Mouse (Mus musculus) gastrocnemius, postnatal 10 days (tissue): Measurements from ENCODE around the gene Foxj1. TPM values are rescaled to one million over a fixed set of nuclear protein-coding genes. Genes with fewer than 3 reads are reported as not detected.

Experiments
- DNase-seq: peaks from one replicate; pipeline ENCODE4 v3.0.0; 2021; ENCODE audit warnings: mixed read lengths
- total RNA-seq, 2 experiments: library from RNA; stranded (reverse); gene quantifications; 2 replicates each; pipeline ENCODE4 v1.2.3; 2021

The Foxj1 gene
- total RNA-seq, 2 experiments from 2014 or later = 0.14 to 0.29 TPM

GRCm38 (mm10) chr11:116305423-116305822 is 29.8 kb downstream of the Foxj1 start:
- DNase-seq = no peak

GRCm38 (mm10) chr11:116298621-116299020 is 36.6 kb downstream of the Foxj1 start:
- DNase-seq = no peak

- DNase-seq = no peak
Observed at GRCm38 (mm10) chr11:116298221-116298620, 37.0 kb downstream of the Foxj1 start.

- DNase-seq = no peak
Observed at GRCm38 (mm10) chr11:116297017-116297416, 38.2 kb downstream of the Foxj1 start.

- DNase-seq = no peak
Observed at GRCm38 (mm10) chr11:116296191-116296734, 38.9 kb downstream of the Foxj1 start.

DNA sequence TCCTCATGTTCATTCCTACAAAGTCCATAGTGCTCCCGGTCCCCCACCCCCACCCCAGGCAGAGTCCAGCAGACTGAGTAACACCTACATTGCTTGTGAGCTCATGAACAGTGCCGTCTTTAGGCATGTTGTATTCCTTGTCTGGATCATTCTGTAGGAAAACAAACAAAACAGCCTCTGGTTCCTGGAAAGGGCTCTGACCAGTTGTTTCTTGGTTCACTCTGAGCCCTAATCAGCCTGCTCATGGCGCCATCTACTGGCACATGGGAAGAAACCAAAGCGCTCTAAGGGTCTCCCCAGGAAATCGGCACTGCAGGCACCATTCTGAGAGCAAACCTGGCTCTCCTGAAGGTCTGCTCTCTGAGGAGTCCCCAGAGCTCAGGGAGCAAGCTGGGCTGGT is 40.9 kb downstream of the Foxj1 start:
- DNase-seq = peak; percentile 66

DNA sequence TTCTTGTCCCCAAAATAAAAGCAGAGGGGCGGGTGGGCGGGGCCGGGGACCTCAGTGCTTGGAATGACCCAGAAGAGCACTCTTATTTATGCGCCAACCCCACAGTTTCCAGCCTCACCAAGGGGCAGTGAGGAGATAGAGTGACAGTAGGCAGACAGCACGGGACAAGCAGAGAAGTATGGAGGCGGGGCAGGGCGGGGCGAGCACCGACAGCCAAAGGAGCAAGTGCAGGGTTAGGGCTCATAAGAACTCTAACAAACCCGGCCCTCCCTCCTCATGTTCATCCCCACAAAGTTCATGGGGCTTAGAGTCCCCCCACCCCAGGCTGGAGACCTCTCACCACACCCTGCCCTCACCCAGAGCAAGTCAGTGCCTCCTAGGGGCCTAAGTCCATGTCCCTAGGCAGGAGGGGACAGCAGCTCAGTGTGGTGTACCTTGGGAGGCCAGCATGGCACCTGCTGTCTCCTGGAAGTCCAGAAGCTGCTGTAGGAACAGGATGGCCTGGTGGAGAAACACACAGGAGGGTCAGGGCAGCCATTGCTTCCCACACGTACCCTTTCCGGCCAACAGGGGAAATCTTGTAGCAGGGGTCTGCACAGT is 41.6 kb downstream of the Foxj1 start:
- DNase-seq = no peak

DNA sequence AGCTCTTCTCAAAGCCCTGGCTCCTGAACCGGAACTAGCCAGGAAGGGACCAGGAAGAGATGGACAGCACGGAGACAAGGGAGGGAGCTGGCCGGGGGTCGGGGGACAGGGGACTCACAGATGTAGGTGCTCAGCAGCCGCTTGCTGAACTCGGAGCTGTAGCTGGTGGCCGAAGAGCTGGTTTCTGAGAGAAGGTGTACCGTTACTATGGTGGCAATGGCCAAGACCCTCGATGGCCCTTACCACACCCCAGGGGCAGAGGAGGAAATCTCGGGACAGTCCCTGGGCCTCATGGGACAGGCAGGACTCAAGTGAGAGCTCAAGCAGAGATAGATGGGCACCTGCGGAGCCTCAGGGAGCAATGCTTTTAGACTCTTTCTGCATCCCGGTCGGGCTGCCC is 42.8 kb downstream of the Foxj1 start:
- no peak for DNase-seq

DNA sequence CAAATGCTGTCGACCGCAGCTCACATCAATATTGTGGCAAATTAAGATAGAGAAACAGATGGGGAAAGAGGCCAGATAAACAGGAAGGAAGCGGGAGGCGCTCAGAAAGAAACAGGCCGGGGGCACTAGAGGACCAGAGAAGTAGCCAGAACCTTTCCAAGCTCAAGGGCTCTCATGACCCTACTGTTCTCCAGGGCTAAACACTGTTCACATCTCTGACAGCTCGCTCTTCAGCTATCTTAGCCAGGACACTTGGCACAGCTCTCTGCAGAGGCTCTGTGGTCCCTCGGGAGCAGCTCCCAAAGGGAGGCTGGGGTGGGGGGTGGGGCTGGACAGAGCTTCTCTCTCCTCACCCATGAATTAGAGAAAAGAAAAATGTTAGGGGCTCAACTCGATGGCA is 44.6 kb downstream of the Foxj1 start:
- DNase-seq = no peak

- DNase-seq = peak; percentile 41
Observed at GRCm38 (mm10) chr11:116287351-116287750, 47.8 kb downstream of the Foxj1 start.

- DNase-seq = peak; percentile 59
Observed at GRCm38 (mm10) chr11:116285770-116286191, 49.4 kb downstream of the Foxj1 start.

DNA sequence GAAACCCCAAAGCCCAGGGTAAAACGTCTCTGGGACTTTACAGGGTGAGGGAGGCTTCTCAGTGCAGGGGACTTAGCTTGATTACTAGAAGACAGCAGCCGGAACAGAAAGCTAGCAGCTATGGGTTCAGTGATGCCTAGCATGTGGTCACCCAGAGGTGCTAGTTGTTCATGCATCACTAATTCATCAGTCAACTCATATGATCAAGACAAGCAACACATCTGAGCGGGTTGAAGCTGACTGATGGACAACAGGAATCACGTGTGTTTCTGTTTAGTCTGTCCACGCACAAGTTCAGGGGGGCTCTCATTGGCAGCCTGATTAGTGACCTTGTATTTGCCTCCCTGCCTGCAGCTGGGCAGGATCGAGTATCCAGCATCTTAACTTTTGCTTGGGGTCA is 51.2 kb downstream of the Foxj1 start:
- DNase-seq = no peak

DNA sequence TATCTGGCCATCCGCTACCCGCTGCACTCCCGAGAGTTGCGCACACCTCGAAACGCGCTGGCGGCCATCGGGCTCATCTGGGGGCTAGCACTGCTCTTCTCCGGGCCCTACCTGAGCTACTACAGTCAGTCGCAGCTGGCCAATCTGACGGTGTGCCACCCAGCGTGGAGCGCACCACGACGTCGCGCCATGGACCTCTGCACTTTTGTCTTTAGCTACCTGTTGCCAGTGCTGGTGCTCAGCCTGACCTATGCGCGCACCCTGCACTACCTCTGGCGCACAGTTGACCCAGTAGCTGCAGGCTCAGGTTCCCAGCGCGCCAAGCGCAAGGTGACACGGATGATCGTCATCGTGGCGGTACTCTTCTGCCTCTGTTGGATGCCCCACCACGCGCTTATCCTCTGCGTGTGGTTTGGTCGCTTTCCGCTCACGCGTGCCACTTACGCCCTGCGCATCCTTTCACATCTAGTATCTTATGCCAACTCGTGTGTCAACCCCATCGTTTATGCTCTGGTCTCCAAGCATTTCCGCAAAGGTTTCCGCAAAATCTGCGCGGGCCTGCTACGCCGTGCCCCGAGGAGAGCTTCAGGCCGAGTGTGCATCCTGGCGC is 52.2 kb downstream of the Foxj1 start:
- no peak for DNase-seq

- no peak for DNase-seq
Observed at GRCm38 (mm10) chr11:116282089-116282488, 53.1 kb downstream of the Foxj1 start.

DNA sequence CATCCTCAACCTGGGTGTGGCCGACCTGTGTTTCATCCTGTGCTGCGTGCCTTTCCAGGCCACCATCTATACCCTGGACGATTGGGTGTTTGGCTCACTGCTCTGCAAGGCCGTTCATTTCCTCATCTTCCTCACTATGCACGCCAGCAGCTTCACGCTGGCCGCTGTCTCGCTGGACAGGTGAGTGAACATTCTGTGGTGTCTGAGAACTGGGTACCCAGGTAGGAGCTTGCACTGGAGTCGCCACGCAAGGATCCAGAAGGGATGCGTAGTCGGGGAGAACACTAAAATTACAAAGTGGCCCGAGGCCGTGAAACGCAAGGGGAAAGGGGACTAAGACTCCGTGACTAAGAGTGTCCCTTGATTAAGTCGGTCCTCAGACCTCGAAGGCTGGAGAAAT is 53.5 kb downstream of the Foxj1 start:
- no peak for DNase-seq

- no peak for DNase-seq
Observed at GRCm38 (mm10) chr11:116280751-116281663, 54.2 kb downstream of the Foxj1 start, which contains the start of gene Galr2. Gene Galr2 (plus strand): TSS chr11:116280939.

Other genes with a start within 250 kb of the Foxj1 start
- gene Wbp2, start 248.4 kb downstream of the Foxj1 start, total RNA-seq = 10 to 100 TPM; 64.8 to 66.8 TPM
- gene Trim47, start 208.2 kb downstream of the Foxj1 start, total RNA-seq = 10 to 100 TPM; 21.9 to 31.7 TPM
- gene Trim65, start 204.3 kb downstream of the Foxj1 start, total RNA-seq = 1 to 10 TPM; 3.3 to 3.6 TPM
- gene Mrpl38, start 196.5 kb downstream of the Foxj1 start, total RNA-seq = 10 to 100 TPM; 40.8 to 46.2 TPM
- 10 to 100 TPM; 13.8 to 18.2 TPM for gene Fbf1, start 167.2 kb downstream of the Foxj1 start, total RNA-seq
- gene Ten1, start 136.5 kb downstream of the Foxj1 start, total RNA-seq = 10 to 100 TPM; 28.5 to 31.3 TPM
- 10 to 100 TPM; 39.1 to 41.4 TPM for gene Acox1, start 136.4 kb downstream of the Foxj1 start, total RNA-seq
- gene Evpl, start 97.3 kb downstream of the Foxj1 start, total RNA-seq = under 1 TPM; 0.09 to 0.34 TPM
- 10 to 100 TPM; 74.6 to 77.9 TPM for gene Srp68, start 61.2 kb downstream of the Foxj1 start, total RNA-seq
- under 1 TPM; 0.66 to 0.84 TPM for gene Galr2, start 54.5 kb downstream of the Foxj1 start, total RNA-seq
- 10 to 100 TPM; 62.7 to 68.3 TPM for gene Exoc7, start 28.2 kb downstream of the Foxj1 start, total RNA-seq
- 10 to 100 TPM; 43.1 to 43.3 TPM for gene Rnf157, start 77.6 kb upstream of the Foxj1 start, total RNA-seq
- gene Ubald2, start 98.7 kb upstream of the Foxj1 start, total RNA-seq = 10 to 100 TPM; 48.1 to 54.4 TPM
- gene Qrich2, start 130.8 kb upstream of the Foxj1 start, total RNA-seq = not detected
- gene Prpsap1, start 158.8 kb upstream of the Foxj1 start, total RNA-seq = 10 to 100 TPM; 34.8 to 35.4 TPM
- 1 to 10 TPM; 3.7 to 4.0 TPM for gene Sphk1, start 195.5 kb upstream of the Foxj1 start, total RNA-seq
- gene Ube2o, start 246.0 kb upstream of the Foxj1 start, total RNA-seq = 10 to 100 TPM; 20.7 to 24.9 TPM